Mouse (Mus musculus) liver, adult 2 months (tissue): ENCODE measurements at regions not wholly inside any gene's neighbourhood (a gene's known extent, or its start where the extent isn't known, plus 50 kb on each side); places are given as distances from the start of the nearest gene placed in this dataset.

Source experiments
- CTCF ChIP-seq: fragments of 200-500 bp; IDR thresholded peaks from 2 replicates; pipeline ENCODE4 v1.5.1; 2011; ENCODE audit warnings: low read depth, low read length, control low read depth
- POLR2A ChIP-seq: fragments of 200-500 bp; IDR thresholded peaks from 2 replicates; pipeline ENCODE4 v1.6.1; 2011; ENCODE audit warnings: low read length, control low read depth; ENCODE audit not compliant: insufficient read depth; ENCODE audit errors: extremely low read depth

GRCm38 (mm10) chr12:109891206-109891605 is 291.1 kb upstream of the Rtl1 start:
- no peak for TF ChIP-seq CTCF
- no peak for TF ChIP-seq POLR2A
